In the genomic region with DNA sequence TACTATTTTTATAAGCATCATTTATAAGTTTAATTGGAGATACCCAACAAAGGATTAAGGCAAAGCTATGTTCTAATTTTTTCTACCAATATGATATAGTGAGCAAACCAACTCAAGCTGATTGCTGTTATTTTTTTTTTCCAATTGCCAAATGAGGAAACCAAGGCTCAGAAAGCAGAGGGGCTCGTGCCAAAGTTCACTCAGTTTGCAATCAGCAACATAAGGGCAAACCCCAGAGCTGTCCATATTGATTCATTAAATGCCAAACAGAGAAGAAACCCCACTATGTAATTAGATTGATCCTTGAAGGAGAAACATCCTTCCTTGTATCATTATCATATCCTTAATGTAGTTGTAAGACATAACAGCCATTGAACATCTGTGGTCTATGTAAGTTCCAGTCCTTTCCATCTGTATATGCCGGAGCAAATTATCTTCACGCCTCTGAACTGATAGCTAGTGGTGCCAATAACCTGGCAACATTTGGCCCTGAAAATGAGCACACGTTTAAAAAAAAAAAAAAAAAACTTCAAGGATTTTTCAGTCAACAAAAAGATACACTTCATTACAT, we compare ENCODE assay signal across 17 mouse cellular contexts. TPM values are rescaled to one million over a fixed set of nuclear protein-coding genes. Genes with fewer than 3 reads are reported as not detected.
"Had no signal": no experiment of that assay in that cellular context is flagged by ENCODE, and none has a peak within 500 bp of the region (broad histone marks: within the 10 kb centered on the region; RNA-seq: fewer than 3 reads in every experiment).

No protein-coding gene starts in this region.

- DNase-seq: kidney, postnatal 10 days; kidney, postnatal 36 days; layer of hippocampus, postnatal 36 days; liver, embryonic 13.5 days; lung, adult 2 months; midbrain, embryonic 14.5 days; thymus, adult 18-20 months; thymus, postnatal 36 days had no signal

- H3K9me3 ChIP-seq: kidney, embryonic 15.5 days; liver, embryonic 13.5 days; neural tube, embryonic 13.5 days had no signal

- H3K27ac ChIP-seq: kidney, embryonic 15.5 days; left cerebral cortex, adult 2 months; liver, embryonic 13.5 days; macrophage; neural tube, embryonic 13.5 days had no signal

- H3K36me3 ChIP-seq: kidney, embryonic 15.5 days; liver, embryonic 13.5 days; neural tube, embryonic 13.5 days had no signal

- H3K4me1 ChIP-seq: kidney, embryonic 15.5 days; liver, embryonic 13.5 days had no signal

- H3K27me3 ChIP-seq: kidney, embryonic 15.5 days; liver, embryonic 13.5 days; neural tube, embryonic 13.5 days had no signal

- H3K9ac ChIP-seq: kidney, embryonic 15.5 days; liver, embryonic 13.5 days; neural tube, embryonic 13.5 days had no signal

- H3K4me3 ChIP-seq: kidney, embryonic 15.5 days; left cerebral cortex, adult 2 months; liver, embryonic 13.5 days; myocyte; neural tube, embryonic 13.5 days had no signal

- H3K4me2 ChIP-seq: kidney, embryonic 15.5 days; liver, embryonic 13.5 days; neural tube, embryonic 13.5 days had no signal

RNA-seq across cellular contexts. Expression of gene Ptn, which starts 24.8 kb away (rescaled TPM):
- total RNA-seq: liver, adult 2 months; megakaryocyte, adult 5-6 weeks; monocyte, adult 5-6 weeks; neutrophil, adult 5-6 weeks had no signal
- polyA plus RNA-seq: liver, adult 2 months had no signal
